Mouse (Mus musculus): ENCODE measurements around the gene Gm7145. TPM values are rescaled to one million over a fixed set of nuclear protein-coding genes. Genes with fewer than 3 reads are reported as not detected.

Gene Gm7145
- total RNA-seq (2023): not detected

DNA sequence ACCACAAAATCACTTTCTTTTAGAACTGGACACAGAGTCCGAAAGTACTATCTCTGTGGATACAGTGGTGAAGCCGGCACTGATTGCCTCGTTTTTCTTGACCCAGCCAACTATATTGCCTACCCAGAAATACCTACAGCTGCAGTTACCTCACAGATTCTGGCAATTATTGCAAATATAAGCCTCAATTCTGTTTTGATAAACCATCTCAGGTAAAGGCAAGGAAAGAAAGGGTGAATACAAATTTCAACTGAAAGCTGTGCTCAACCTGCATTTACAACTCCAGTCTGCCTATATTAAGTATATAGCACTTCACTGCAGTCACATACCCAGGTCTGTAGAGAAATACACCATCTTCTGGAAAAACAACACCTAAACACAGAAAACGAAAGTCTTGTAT is at the start of gene Gm7145:
Gm7145 (plus strand) TSS at position 301 of the 400 bp plus-strand sequence.

DNA sequence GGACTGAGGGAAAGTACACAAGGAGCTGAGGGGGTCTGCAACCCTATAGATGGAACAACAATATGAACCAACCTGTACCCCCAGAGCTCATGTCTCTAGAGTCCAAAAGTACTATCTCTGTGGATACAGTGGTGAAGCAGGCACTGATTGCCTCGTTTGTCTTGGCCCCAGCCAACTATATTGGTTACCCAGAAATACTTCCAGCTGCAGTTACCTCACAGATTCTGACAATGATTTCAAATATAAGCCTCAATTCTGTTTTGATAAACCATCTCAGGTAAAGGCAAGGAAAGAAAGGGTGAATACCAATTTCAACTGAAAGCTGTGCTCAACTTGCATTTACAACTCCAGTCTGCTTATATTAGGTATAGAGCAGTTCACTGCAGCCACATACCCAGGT is 38.0 kb upstream of the Gm7145 start, which contains the start of gene Gm28168:
Gm28168 (plus strand) TSS at position 301 of the 400 bp plus-strand sequence.

Other genes starting within 250 kb of the Gm7145 start
- gene B020011L13Rik, start 184.8 kb upstream of the Gm7145 start, total RNA-seq (2023): not detected
- gene Gm28360, start 135.9 kb upstream of the Gm7145 start, total RNA-seq (2023): not detected
- gene Gm28168, start 37.9 kb upstream of the Gm7145 start, total RNA-seq (2023): not detected
- gene Gm29106, start 210.6 kb downstream of the Gm7145 start, total RNA-seq (2023): not detected

Data from CD8-positive naive resting alpha-beta T cell, adult 57 days (primary cell).